Mouse (Mus musculus): ENCODE measurements around the gene Timm29. TPM values are rescaled to one million over a fixed set of nuclear protein-coding genes. Genes with fewer than 3 reads are reported as not detected.

Gene Timm29
- polyA plus RNA-seq, 1 experiment from 2014 or later = 29.3 TPM

DNA sequence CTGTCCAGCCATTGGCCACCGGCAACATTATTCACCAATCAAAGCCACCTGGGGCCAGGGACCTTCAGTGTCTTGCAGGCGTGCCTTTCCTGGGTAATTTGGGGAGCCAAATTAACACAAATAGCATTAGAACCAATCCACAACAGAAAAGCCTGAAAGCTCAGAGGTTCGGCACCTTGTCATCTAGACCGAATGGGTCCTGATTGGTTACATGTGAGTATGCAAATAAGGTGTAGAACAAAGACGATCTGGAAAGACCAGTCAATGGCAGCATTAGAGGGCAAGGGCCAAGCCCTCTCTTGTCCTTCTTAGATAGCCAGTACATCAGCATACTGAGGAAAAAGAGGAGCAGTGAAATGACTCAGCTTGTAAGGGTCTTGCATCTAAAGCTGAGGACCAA lies 13.3 kb downstream of the Timm29 start:
- no peak overlapping the region for H3K4me2 ChIP-seq (replicated peaks)
- no peaks in the 10 kb centered on the region for H3K27me3 ChIP-seq (replicated peaks)
- WGBS = 76% methylated on average over 5 of the region's 5 CpGs
- no peak overlapping the region for H3K9ac ChIP-seq
- no peak for ATAC-seq
- no peak overlapping the region for H3K4me3 ChIP-seq (replicated peaks)
- H3K36me3 ChIP-seq = no peaks in the 10 kb centered on the region
- no peaks in the 10 kb centered on the region for H3K9me3 ChIP-seq
- H3K4me1 ChIP-seq (replicated peaks) = no peaks in the 10 kb centered on the region
- H3K27ac ChIP-seq = no peak overlapping the region

DNA sequence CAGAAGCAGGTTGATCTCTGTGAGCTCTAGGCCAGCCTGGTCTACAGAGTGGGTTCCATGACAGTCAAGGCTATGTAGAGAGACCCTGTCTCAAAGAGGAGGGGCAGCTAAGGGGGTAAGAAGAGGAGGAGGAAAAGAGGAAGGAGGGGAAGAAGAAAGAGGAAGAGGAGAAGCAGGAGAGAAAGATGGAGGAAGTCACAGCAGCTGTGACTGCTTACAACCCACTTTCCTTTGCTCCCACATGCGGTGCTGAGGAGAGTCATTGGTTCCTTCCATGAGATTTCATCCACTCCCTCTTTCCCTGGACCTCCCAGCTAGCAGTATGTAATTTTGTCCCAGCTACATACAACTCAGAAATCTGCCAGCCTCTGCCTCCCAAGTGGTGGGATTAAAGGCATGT lies 14.1 kb downstream of the Timm29 start:
- H3K36me3 ChIP-seq = no peaks in the 10 kb centered on the region
- H3K4me3 ChIP-seq (replicated peaks) = no peak overlapping the region
- H3K4me1 ChIP-seq (replicated peaks) = no peaks in the 10 kb centered on the region
- H3K9ac ChIP-seq = no peak overlapping the region
- H3K9me3 ChIP-seq = no peaks in the 10 kb centered on the region
- no peaks in the 10 kb centered on the region for H3K27me3 ChIP-seq (replicated peaks)
- no peak overlapping the region for H3K27ac ChIP-seq
- ATAC-seq = no peak
- no peak overlapping the region for H3K4me2 ChIP-seq (replicated peaks)
- WGBS = 73% methylated on average over 1 of the region's 1 CpGs

DNA sequence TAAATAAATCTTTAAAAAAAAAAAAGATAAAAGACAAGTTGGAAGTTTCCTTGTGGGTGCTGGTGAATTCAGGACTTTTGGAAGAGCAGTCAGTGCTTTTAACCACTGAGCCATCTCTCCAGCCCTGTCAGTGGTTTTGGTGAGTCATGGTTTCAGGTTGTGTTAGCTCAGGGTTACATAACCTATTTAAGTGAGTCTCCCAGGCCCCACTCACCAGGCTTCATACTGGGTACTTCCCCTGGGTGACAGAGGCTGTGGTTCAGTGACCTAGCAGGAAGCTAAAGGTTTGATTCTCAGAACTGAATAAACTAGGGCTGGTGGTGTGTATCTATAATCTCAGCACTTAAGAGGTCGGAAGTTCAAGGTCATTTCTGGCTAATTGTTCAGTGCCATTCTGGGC lies 17.3 kb downstream of the Timm29 start:
- H3K4me1 ChIP-seq (replicated peaks) = no peaks in the 10 kb centered on the region
- H3K9ac ChIP-seq = no peak overlapping the region
- no peak overlapping the region for H3K4me2 ChIP-seq (replicated peaks)
- no peak overlapping the region for H3K4me3 ChIP-seq (replicated peaks)
- 92% methylated on average over 1 of the region's 1 CpGs for WGBS
- no peak overlapping the region for H3K27ac ChIP-seq
- no peaks in the 10 kb centered on the region for H3K36me3 ChIP-seq
- no peaks in the 10 kb centered on the region for H3K27me3 ChIP-seq (replicated peaks)
- no peak for ATAC-seq
- H3K9me3 ChIP-seq = no peaks in the 10 kb centered on the region

DNA sequence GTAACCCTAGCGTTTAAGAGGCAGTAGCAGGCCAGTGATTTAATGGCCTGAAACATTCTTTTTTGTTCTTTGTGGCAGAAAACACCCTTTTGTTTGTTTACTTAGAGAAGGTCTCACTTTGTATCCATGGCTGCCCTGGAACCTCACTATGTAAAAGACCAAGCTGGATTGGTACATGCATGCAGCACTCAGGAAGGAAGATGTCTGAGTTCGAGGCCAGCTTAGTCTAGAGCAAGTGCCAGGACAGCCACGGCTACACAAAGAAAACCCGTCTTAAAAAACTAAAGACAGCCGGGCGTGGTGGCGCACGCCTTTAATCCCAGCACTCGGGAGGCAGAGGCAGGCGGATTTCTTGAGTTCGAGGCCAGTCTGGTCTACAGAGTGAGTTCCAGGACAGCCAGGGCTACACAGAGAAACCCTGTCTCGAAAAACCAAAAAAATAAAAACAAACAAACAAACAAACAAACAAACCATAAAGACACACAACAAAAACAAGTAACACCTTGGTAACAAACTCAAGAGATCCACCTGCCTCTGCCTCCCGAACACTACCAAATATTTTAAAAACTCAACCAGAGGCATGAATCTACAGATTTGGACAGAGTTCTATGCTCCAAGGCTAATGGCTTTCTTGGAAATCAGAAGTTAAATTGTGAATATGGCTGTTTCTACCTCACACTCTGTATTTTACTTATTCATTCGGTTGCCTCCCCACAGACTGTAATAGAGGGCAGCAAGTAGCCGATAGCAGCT lies 22.5 kb downstream of the Timm29 start:
- H3K36me3 ChIP-seq = no peaks in the 10 kb centered on the region
- 75% methylated on average over 15 of the region's 15 CpGs for WGBS
- no peak for ATAC-seq
- H3K4me3 ChIP-seq (replicated peaks) = peak overlapping the region; percentile 52
- peak overlapping the region; percentile 73 for H3K4me2 ChIP-seq (replicated peaks)
- no peaks in the 10 kb centered on the region for H3K27me3 ChIP-seq (replicated peaks)
- H3K9me3 ChIP-seq = no peaks in the 10 kb centered on the region
- H3K4me1 ChIP-seq (replicated peaks) = peaks cover 13% of the 10 kb centered on the region; the same call in 1 of the 2 replicates
- H3K9ac ChIP-seq = peak overlapping the region; percentile 66
- peak overlapping the region; percentile 98 for H3K27ac ChIP-seq

DNA sequence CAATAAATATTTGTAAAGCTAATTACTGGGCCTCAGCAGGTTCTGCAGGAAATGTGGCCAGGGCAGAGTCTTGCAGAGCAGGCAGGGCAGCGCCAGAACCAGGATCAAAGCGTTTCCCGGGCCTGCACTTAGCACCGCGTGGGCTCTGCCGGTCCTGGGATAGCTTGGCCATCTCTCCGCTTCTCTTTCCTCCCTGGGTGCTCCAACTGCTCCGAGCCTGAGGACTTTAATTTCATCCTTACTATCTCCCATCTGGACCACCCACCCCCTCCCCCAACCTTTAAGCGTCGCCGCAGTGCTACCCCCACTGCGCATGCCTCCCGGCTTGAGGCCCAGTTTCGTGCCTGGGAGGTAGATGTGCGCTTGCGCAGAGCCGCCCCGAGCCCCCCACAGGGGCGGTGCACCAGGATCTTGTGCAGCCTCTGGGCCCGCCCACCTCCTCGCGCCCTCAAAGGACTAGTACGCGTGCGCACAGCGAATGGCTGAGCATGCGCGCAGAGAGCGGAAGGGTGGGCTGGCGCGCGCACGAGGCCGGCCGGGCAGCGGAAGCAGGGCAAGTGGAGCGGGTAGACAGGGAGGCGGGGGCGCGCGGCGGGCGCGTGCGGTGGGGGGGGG lies 23.2 kb downstream of the Timm29 start, which contains the start of gene Smarca4:
Smarca4 (plus strand) TSS at position 553 of the 615 bp plus-strand sequence.
- peaks cover 13% of the 10 kb centered on the region; the same call in 1 of the 2 replicates for H3K4me1 ChIP-seq (replicated peaks)
- no peaks in the 10 kb centered on the region for H3K36me3 ChIP-seq
- peak within 1 kb of the TSS; percentile 92 for H3K4me3 ChIP-seq (replicated peaks)
- peak within 1 kb of the TSS; percentile 98 for H3K27ac ChIP-seq
- H3K9ac ChIP-seq = peak within 1 kb of the TSS; percentile 92
- no peaks in the 10 kb centered on the region for H3K9me3 ChIP-seq
- H3K4me2 ChIP-seq (replicated peaks) = peak within 1 kb of the TSS; percentile 73
- no peaks in the 10 kb centered on the region for H3K27me3 ChIP-seq (replicated peaks)
- ATAC-seq = peak; percentile 97
- under 1% methylated on average over 37 of the region's 45 CpGs for WGBS

DNA sequence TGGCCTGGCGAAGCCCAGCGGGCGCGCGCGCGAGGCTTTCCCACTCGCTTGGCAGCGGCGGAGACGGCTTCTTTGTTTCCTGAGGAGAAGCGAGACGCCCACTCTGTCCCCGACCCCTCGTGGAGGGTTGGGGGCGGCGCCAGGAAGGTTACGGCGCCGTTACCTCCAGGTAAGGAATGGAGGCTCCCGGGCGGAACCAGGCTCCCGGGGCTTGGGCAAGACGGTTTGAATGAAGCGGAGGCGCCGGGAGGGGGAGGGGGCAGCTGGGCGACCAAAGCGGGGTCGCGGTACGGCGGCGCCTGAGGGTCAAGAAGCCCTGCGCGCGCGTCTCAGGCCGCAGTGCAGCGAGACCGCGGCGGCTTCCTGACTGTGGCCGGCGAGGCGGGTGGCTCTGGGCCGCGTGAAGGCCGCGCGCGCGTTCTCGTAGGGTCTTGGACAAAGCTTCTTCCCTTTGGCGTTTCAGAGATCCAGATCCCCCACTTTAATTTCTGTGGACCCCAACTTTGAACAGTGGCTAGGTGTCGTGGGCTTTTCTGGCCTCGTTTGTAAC lies 23.8 kb downstream of the Timm29 start:
- Histone ChIP-seq H3K27ac (peak overlapping the region; percentile 97), H3K9ac (peak overlapping the region; percentile 92), H3K27me3 (replicated peaks) (no peaks in the 10 kb centered on the region), H3K36me3 (no peaks in the 10 kb centered on the region), H3K4me1 (replicated peaks) (peaks cover 13% of the 10 kb centered on the region; the same call in 1 of the 2 replicates), H3K9me3 (no peaks in the 10 kb centered on the region), H3K4me2 (replicated peaks) (peak overlapping the region; percentile 70), H3K4me3 (replicated peaks) (peak overlapping the region; percentile 92)
- ATAC-seq = peak; percentile 76
- under 1% methylated on average over 56 of the region's 57 CpGs for WGBS

DNA sequence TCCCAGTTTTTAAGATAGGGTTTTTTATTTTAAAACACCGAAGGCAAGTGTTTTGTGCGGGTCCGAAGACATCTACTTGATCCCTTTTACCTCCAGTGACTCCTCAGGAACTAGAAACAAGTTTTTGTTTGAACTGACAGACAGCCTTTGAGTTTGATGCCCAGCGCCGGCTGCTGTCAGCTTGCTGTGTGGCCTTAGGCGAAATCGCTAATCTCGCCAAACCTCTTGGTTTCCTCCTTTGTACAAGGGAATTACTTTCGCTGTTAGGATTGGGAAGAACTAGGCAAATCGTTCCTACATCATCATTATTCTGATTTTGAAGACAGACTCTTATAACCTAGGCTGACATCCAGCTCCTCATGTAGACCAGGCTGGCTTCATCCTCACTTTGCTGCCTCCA lies 24.5 kb downstream of the Timm29 start:
- Histone ChIP-seq H3K4me2 (replicated peaks) (peak overlapping the region; percentile 70), H3K4me1 (replicated peaks) (peaks cover 13% of the 10 kb centered on the region; the same call in 1 of the 2 replicates), H3K36me3 (no peaks in the 10 kb centered on the region), H3K9me3 (no peaks in the 10 kb centered on the region), H3K27me3 (replicated peaks) (no peaks in the 10 kb centered on the region), H3K4me3 (replicated peaks) (peak overlapping the region; percentile 92), H3K9ac (peak overlapping the region; percentile 92), H3K27ac (peak overlapping the region; percentile 97)
- WGBS = 8% methylated on average over 10 of the region's 10 CpGs
- ATAC-seq = no peak

DNA sequence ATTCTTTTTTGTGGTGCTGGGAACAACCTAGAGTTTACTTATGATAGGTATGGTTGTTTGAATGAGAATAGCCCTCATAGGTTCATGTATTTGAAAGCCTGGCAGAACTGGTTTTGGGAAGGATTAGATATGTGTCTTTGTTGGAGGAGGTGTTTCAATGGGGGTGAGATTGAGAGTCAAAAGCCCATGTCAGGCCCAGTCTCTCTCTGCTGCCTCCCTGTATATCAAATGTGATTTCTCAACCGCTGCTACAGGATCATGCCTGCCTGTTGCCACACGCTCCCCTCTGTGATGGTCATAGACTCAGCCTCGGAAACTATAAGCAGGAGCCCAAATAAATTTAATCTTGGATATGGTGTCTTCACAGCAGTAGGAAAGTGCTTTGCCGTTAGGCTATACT lies 27.7 kb downstream of the Timm29 start:
- no peak for ATAC-seq
- H3K4me2 ChIP-seq (replicated peaks) = no peak overlapping the region
- no peak overlapping the region for H3K4me3 ChIP-seq (replicated peaks)
- H3K27me3 ChIP-seq (replicated peaks) = no peaks in the 10 kb centered on the region
- 91% methylated on average over 4 of the region's 4 CpGs for WGBS
- no peaks in the 10 kb centered on the region for H3K36me3 ChIP-seq
- H3K9ac ChIP-seq = no peak overlapping the region
- H3K27ac ChIP-seq = no peak overlapping the region
- H3K9me3 ChIP-seq = no peaks in the 10 kb centered on the region
- peaks cover 13% of the 10 kb centered on the region; the same call in 1 of the 2 replicates for H3K4me1 ChIP-seq (replicated peaks)

DNA sequence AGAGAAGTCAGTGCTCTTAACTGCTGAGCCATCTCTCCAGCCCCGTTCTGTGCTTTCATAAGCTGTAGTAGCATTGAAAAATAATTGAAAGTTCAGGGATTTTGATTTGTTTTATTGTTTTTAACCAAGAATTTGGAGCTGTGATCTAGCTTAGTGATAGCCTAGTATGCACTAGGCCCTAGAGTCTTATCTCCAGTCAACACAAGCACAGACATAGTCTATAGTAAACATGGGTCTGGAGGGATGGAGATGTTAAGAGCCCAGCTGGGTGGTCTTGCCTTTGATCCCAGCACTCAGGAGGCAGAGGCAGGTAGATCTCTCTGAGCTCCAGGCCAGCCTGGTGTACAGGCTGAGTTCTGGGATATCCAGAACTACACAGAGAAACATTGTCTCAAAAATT lies 30.2 kb downstream of the Timm29 start:
- WGBS = 88% methylated on average over 1 of the region's 1 CpGs
- no peak overlapping the region for H3K9ac ChIP-seq
- H3K4me3 ChIP-seq (replicated peaks) = no peak overlapping the region
- H3K9me3 ChIP-seq = no peaks in the 10 kb centered on the region
- no peaks in the 10 kb centered on the region for H3K27me3 ChIP-seq (replicated peaks)
- H3K36me3 ChIP-seq = 0 out of 2 replicates have a peak, but pooled peaks cover 4% of the 10 kb centered on the region
- no peak overlapping the region for H3K4me2 ChIP-seq (replicated peaks)
- H3K4me1 ChIP-seq (replicated peaks) = peaks cover 8% of the 10 kb centered on the region; the same call in 1 of the 2 replicates
- no peak for ATAC-seq
- no peak overlapping the region for H3K27ac ChIP-seq

DNA sequence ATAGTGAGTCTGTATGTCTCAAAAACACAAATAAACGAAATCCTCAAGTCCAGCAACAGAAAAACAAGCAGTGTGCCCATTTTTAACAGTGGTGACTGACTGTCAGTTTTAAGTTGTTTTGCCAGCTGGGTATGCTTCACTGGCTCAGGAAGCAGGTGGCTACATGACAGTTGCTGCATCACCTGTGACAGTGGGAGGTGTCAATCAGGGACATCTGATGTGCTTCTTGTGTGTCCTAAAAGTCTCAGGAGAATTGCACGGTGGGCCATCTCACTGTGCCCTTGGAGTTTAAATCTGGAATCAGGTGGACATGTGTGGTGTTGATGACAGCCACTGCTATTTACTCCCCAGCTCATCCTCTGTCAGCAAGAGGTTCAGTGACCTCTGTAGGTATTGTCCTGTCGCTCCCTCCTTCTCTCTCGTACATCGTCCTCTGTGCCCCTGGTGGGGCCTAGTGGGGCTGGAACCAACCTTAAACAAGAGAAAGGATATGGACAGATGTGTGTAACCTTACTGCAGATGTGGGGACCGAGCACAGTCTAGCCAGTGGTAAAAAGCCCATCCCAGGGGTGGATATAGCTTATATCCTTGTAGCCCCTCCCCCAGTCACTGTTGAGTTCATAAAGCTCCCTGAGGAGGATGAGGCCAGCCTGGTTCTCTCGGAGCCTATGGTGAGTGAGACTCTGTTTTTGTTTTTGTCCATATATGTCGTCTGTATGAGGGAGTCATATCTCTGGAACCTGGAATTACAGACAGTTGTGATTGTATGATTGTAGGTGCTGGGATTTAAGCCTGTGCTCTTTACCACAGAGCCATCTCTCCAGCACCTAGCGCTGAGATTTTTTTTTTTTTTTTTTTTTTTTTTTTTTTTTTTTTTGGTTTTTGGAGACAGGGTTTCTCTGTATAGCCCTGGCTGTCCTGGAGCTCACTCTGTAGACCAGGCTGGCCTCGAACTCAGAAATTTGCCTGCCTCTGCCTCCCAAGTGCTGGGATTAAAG lies 33.1 kb downstream of the Timm29 start:
- Histone ChIP-seq H3K9me3 (no peaks in the 10 kb centered on the region), H3K4me1 (replicated peaks) (0 out of 2 replicates have a peak, but pooled peaks cover 2% of the 10 kb centered on the region), H3K9ac (no peak overlapping the region), H3K4me2 (replicated peaks) (no peak overlapping the region), H3K36me3 (0 out of 2 replicates have a peak, but pooled peaks cover 4% of the 10 kb centered on the region), H3K27ac (no peak overlapping the region), H3K27me3 (replicated peaks) (no peaks in the 10 kb centered on the region), H3K4me3 (replicated peaks) (no peak overlapping the region)
- ATAC-seq = no peak
- WGBS = 86% methylated on average over 10 of the region's 10 CpGs

DNA sequence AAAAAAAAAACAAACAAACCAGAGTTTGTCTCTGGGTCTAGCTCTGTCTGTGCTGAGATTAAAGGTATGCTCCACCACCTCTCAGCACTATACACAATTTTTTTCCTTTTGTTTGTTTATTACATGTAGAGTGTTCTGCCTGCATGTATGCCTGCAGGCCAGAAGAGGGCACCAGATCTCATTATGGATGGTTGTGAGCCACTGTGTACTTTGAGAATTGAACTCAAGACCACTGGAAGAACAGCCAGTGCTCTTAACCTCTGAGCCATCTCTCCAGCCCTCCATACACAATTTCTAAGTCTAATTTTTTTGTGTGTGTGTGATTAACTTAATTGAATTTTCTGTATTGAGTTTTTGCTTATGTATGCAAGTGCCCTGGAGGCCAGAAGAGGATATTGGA lies 34.0 kb downstream of the Timm29 start:
- Histone ChIP-seq H3K9ac (no peak overlapping the region), H3K27ac (no peak overlapping the region), H3K4me3 (replicated peaks) (no peak overlapping the region), H3K4me1 (replicated peaks) (0 out of 2 replicates have a peak, but pooled peaks cover 2% of the 10 kb centered on the region), H3K9me3 (no peaks in the 10 kb centered on the region), H3K4me2 (replicated peaks) (no peak overlapping the region), H3K27me3 (replicated peaks) (no peaks in the 10 kb centered on the region), H3K36me3 (0 out of 2 replicates have a peak, but pooled peaks cover 4% of the 10 kb centered on the region)
- no peak for ATAC-seq
